Mouse (Mus musculus) left cerebral cortex, adult 9 months (tissue): ENCODE results near the gene Dynlt1f.
"Not testable (repeated sequence)": the region's sequence is repeated elsewhere in the genome, so short reads cannot be mapped to it uniquely, and the experiment has no call there.

Source experiments
- DNase-seq, 2 experiments: peaks; one replicate each; pipeline ENCODE4 v3.0.0; 2022; ENCODE audit warnings: low spot score in 2 of 2

The Dynlt1f gene

GRCm38 (mm10) chr17:6655567-6656281 lies at the start of gene Dynlt1f:
Gene Dynlt1f (minus strand): TSS chr17:6655900.
- peak in 1 of 2 experiments; percentile 75 for DNase-seq

- DNase-seq: not testable (repeated sequence)
These were observed 47.9 kb upstream of the Dynlt1f start for GRCm38 (mm10) chr17:6703381-6704270.

- not testable (repeated sequence) for DNase-seq
These were observed 47.0 kb upstream of the Dynlt1f start for GRCm38 (mm10) chr17:6702625-6703221.

- DNase-seq: not testable (repeated sequence)
These were observed 44.4 kb upstream of the Dynlt1f start for GRCm38 (mm10) chr17:6700077-6700476.

GRCm38 (mm10) chr17:6699502-6699901 lies 43.8 kb upstream of the Dynlt1f start:
- not testable (repeated sequence) for DNase-seq

GRCm38 (mm10) chr17:6697224-6697775 lies 41.6 kb upstream of the Dynlt1f start:
- DNase-seq: peak; percentile 35 to 70

GRCm38 (mm10) chr17:6696521-6696920 lies 40.8 kb upstream of the Dynlt1f start:
- DNase-seq: not testable (repeated sequence)

GRCm38 (mm10) chr17:6695712-6696111 lies 40.0 kb upstream of the Dynlt1f start:
- not testable (repeated sequence) for DNase-seq

GRCm38 (mm10) chr17:6691596-6691995 lies 35.9 kb upstream of the Dynlt1f start:
- peak; percentile 35 to 94 for DNase-seq

GRCm38 (mm10) chr17:6689344-6689743 lies 33.6 kb upstream of the Dynlt1f start:
- not testable (repeated sequence) for DNase-seq

GRCm38 (mm10) chr17:6686299-6686971 lies 30.7 kb upstream of the Dynlt1f start:
- not testable (repeated sequence) for DNase-seq

- DNase-seq: not testable (repeated sequence)
These were observed 29.7 kb upstream of the Dynlt1f start for GRCm38 (mm10) chr17:6685288-6685818.

GRCm38 (mm10) chr17:6684464-6685287 lies 29.0 kb upstream of the Dynlt1f start:
- DNase-seq: not testable (repeated sequence)

GRCm38 (mm10) chr17:6683702-6684101 lies 28.0 kb upstream of the Dynlt1f start:
- DNase-seq: not testable (repeated sequence)

- not testable (repeated sequence) for DNase-seq
These were observed 26.0 kb upstream of the Dynlt1f start for GRCm38 (mm10) chr17:6681721-6682120.

- DNase-seq: not testable (repeated sequence)
These were observed 22.4 kb upstream of the Dynlt1f start for GRCm38 (mm10) chr17:6678063-6678462.

- DNase-seq: not testable (repeated sequence)
These were observed 18.6 kb upstream of the Dynlt1f start for GRCm38 (mm10) chr17:6674297-6674696.

- DNase-seq: not testable (repeated sequence)
These were observed 12.8 kb upstream of the Dynlt1f start for GRCm38 (mm10) chr17:6668522-6668921.

- not testable (repeated sequence) for DNase-seq
These were observed 9.7 kb upstream of the Dynlt1f start for GRCm38 (mm10) chr17:6665389-6665788.

- not testable (repeated sequence) for DNase-seq
These were observed 7.1 kb upstream of the Dynlt1f start for GRCm38 (mm10) chr17:6662840-6663239.
